In genomic region chr14:27187025-27187424, GRCm38 (mm10) we compare ENCODE assay signal across 8 mouse cellular contexts.
DNase-seq lines count a peak whose midpoint lies in the region; ATAC-seq and TF ChIP-seq lines count a peak whose summit lies in the region.

No protein-coding gene starts in this region.

- intact Hi-C loops in heart, postnatal 25 days (cut with DNase I) = loop anchor here (1.0 to 5.0 kb wide), 4 partner anchors 50 to 375 kb away; no protein-coding TSS in a partner anchor

- TF ChIP-seq CTCF in C2C12 (IDR thresholded peaks at IDR 0.05; ENCODE audit: control insufficient read depth, insufficient read depth, insufficient read length) = peak; percentile 82
- TF ChIP-seq CTCF in layer of hippocampus, adult 2 months (conservative IDR thresholded peaks at IDR 0.05) = peak; percentile 97
- TF ChIP-seq CTCF in lung, embryonic 14.5 days (IDR thresholded peaks at IDR 0.05; ENCODE audit: low read depth) = peak; percentile 93

- H3K79me2 ChIP-seq in C2C12 (ENCODE audit: control insufficient read depth, insufficient read depth) = no peaks in the 10 kb centered on the region

- H3K9ac ChIP-seq in lung, embryonic 14.5 days = no peak overlapping the region

- DNase-seq in adrenal gland, postnatal 4 days (ENCODE audit: low spot score in 2 of 2) = peak; percentile 47 to 57
- peak; percentile 72 for DNase-seq in forebrain, embryonic 10.5 days (ENCODE audit: extremely low spot score, low spot score)
- DNase-seq in heart, postnatal 25 days (ENCODE audit: low spot score) = peak; percentile 64
- peak; percentile 79 to 90 for DNase-seq in layer of hippocampus, adult 2 months (ENCODE audit: low spot score in 2 of 2)
- peak; percentile 91 for DNase-seq in lung, embryonic 14.5 days
- DNase-seq in ovary, adult 18-20 months (ENCODE audit: low spot score) = peak; percentile 49
- DNase-seq in thymus, adult 18-20 months = peak; percentile 56

- H3K4me1 ChIP-seq in forebrain, embryonic 10.5 days = peaks cover 11% of the 10 kb centered on the region; the same call in 1 of the 2 replicates
- no peaks in the 10 kb centered on the region for H3K4me1 ChIP-seq in lung, embryonic 14.5 days (ENCODE audit: insufficient read depth)

- H3K4me2 ChIP-seq in lung, embryonic 14.5 days = no peak overlapping the region

- no peaks in the 10 kb centered on the region for H3K79me3 ChIP-seq in C2C12 (ENCODE audit: low read depth)

- no peaks in the 10 kb centered on the region for H3K27me3 ChIP-seq in C2C12 (ENCODE audit: control insufficient read depth, insufficient read depth, insufficient read length)
- H3K27me3 ChIP-seq in forebrain, embryonic 10.5 days (ENCODE audit: poor library complexity, severe bottlenecking) = no peaks in the 10 kb centered on the region
- H3K27me3 ChIP-seq in lung, embryonic 14.5 days (ENCODE audit: insufficient read depth, low read length) = no peaks in the 10 kb centered on the region

- WGBS in forebrain, embryonic 10.5 days = 11% methylated on average over 4 of the region's 4 CpGs
- WGBS in lung, embryonic 14.5 days = 9% methylated on average over 4 of the region's 4 CpGs

- ATAC-seq in lung, embryonic 14.5 days (ENCODE audit: insufficient read depth) = peak; percentile 69

- H3ac ChIP-seq in C2C12 (ENCODE audit: control insufficient read depth, insufficient read length, low read depth) = no peak overlapping the region

- no peaks in the 10 kb centered on the region for H3K9me3 ChIP-seq in forebrain, embryonic 10.5 days
- no peaks in the 10 kb centered on the region for H3K9me3 ChIP-seq in lung, embryonic 14.5 days (ENCODE audit: low read depth, low read length)

- H3K4me3 ChIP-seq in C2C12 (ENCODE audit: insufficient read depth, poor library complexity, severe bottlenecking) = no peak overlapping the region
- H3K4me3 ChIP-seq in forebrain, embryonic 10.5 days = no peak overlapping the region
- no peak overlapping the region for H3K4me3 ChIP-seq in layer of hippocampus, adult 2 months
- no peak overlapping the region for H3K4me3 ChIP-seq in lung, embryonic 14.5 days (ENCODE audit: low read depth, low read length)

- no peaks in the 10 kb centered on the region for H3K36me3 ChIP-seq in C2C12 (ENCODE audit: control insufficient read depth, insufficient read depth)
- H3K36me3 ChIP-seq in forebrain, embryonic 10.5 days (replicated peaks) = no peaks in the 10 kb centered on the region
- no peaks in the 10 kb centered on the region for H3K36me3 ChIP-seq in lung, embryonic 14.5 days (ENCODE audit: insufficient read depth)

- H3K27ac ChIP-seq in forebrain, embryonic 10.5 days = no peak overlapping the region
- no peak overlapping the region for H3K27ac ChIP-seq in layer of hippocampus, adult 2 months
- no peak overlapping the region for H3K27ac ChIP-seq in lung, embryonic 14.5 days (ENCODE audit: low read depth)

TF ChIP-seq in C2C12, 6 proteins besides CTCF, POLR2A, EP300 and RAD21:
- TF ChIP-seq MYOD1 (IDR thresholded peaks at IDR 0.05; ENCODE audit: control insufficient read depth, insufficient read length, low read depth) (no peak), CEBPB (IDR thresholded peaks at IDR 0.05; ENCODE audit: low read depth) (no peak), MAX (IDR thresholded peaks at IDR 0.05) (no peak), MYOG (IDR thresholded peaks at IDR 0.05; ENCODE audit: control insufficient read depth, extremely low read depth, insufficient read length) (no peak), FOSL1 (IDR thresholded peaks at IDR 0.05; ENCODE audit: insufficient read depth, low read length, poor library complexity, severe bottlenecking) (no peak), USF1 (IDR thresholded peaks at IDR 0.05; ENCODE audit: low read depth) (no peak)
